Mouse (Mus musculus): ENCODE results near the gene Mms19. TPM values are rescaled to one million over a fixed set of nuclear protein-coding genes. Genes with fewer than 3 reads are reported as not detected.
"Not testable (repeated sequence)": the region's sequence is repeated elsewhere in the genome, so short reads cannot be mapped to it uniquely, and the experiment has no call there.

Gene Mms19
- polyA plus RNA-seq, 1 experiment from 2014 or later = 28.4 TPM

GRCm38 (mm10) chr19:41920412-41921067, 60.4 kb downstream of the Mms19 start:
- peaks cover 22% of the 10 kb centered on the region for H3K36me3 ChIP-seq (ENCODE audit: control insufficient read depth, insufficient read depth, low read length)
- H3K4me2 ChIP-seq (ENCODE audit: low read depth, low read length) = no peak overlapping the region
- H3K27me3 ChIP-seq (replicated peaks; ENCODE audit: control insufficient read depth, insufficient read depth, low read length) = no peaks in the 10 kb centered on the region
- H3K9ac ChIP-seq (ENCODE audit: low read depth, low read length) = no peak overlapping the region
- H3K9me3 ChIP-seq (ENCODE audit: control insufficient read depth, low read length) = no peaks in the 10 kb centered on the region
- H3K4me1 ChIP-seq (ENCODE audit: control insufficient read depth, insufficient read depth, low read length) = no peaks in the 10 kb centered on the region
- H3K27ac ChIP-seq (ENCODE audit: low read length) = no peak overlapping the region
- 80% methylated on average over 5 of the region's 5 CpGs for WGBS
- ATAC-seq = no peak
- no peak overlapping the region for H3K4me3 ChIP-seq (ENCODE audit: low read length)

GRCm38 (mm10) chr19:41919471-41919870, 61.5 kb downstream of the Mms19 start:
- peaks cover 22% of the 10 kb centered on the region for H3K36me3 ChIP-seq (ENCODE audit: control insufficient read depth, insufficient read depth, low read length)
- no peaks in the 10 kb centered on the region for H3K27me3 ChIP-seq (replicated peaks; ENCODE audit: control insufficient read depth, insufficient read depth, low read length)
- H3K9me3 ChIP-seq (ENCODE audit: control insufficient read depth, low read length) = no peaks in the 10 kb centered on the region
- no peak overlapping the region for H3K9ac ChIP-seq (ENCODE audit: low read depth, low read length)
- no peaks in the 10 kb centered on the region; the same call in 1 of the 2 replicates for H3K4me1 ChIP-seq (ENCODE audit: control insufficient read depth, insufficient read depth, low read length)
- no peak overlapping the region for H3K27ac ChIP-seq (ENCODE audit: low read length)
- no peak overlapping the region for H3K4me3 ChIP-seq (ENCODE audit: low read length)
- ATAC-seq = 0 out of 2 replicates have a peak, but pooled peaks have one; percentile 21
- H3K4me2 ChIP-seq (ENCODE audit: low read depth, low read length) = no peak overlapping the region
- 65% methylated on average over 4 of the region's 4 CpGs for WGBS

GRCm38 (mm10) chr19:41916853-41917252, 64.1 kb downstream of the Mms19 start:
- H3K27me3 ChIP-seq (replicated peaks; ENCODE audit: control insufficient read depth, insufficient read depth, low read length) = no peaks in the 10 kb centered on the region
- H3K4me2 ChIP-seq (ENCODE audit: low read depth, low read length) = no peak overlapping the region
- no peak overlapping the region for H3K9ac ChIP-seq (ENCODE audit: low read depth, low read length)
- WGBS = 83% methylated on average over 4 of the region's 4 CpGs
- H3K36me3 ChIP-seq (ENCODE audit: control insufficient read depth, insufficient read depth, low read length) = peaks cover 22% of the 10 kb centered on the region
- peaks cover 10% of the 10 kb centered on the region for H3K4me1 ChIP-seq (ENCODE audit: control insufficient read depth, insufficient read depth, low read length)
- no peak for ATAC-seq
- no peak overlapping the region for H3K4me3 ChIP-seq (ENCODE audit: low read length)
- no peaks in the 10 kb centered on the region for H3K9me3 ChIP-seq (ENCODE audit: control insufficient read depth, low read length)
- H3K27ac ChIP-seq (ENCODE audit: low read length) = no peak overlapping the region

GRCm38 (mm10) chr19:41915294-41915693, 65.7 kb downstream of the Mms19 start:
- Histone ChIP-seq H3K9ac (ENCODE audit: low read depth, low read length) (no peak overlapping the region), H3K36me3 (ENCODE audit: control insufficient read depth, insufficient read depth, low read length) (peaks cover 22% of the 10 kb centered on the region)
- ATAC-seq = no peak

GRCm38 (mm10) chr19:41914592-41914882, 66.4 kb downstream of the Mms19 start:
- H3K9ac ChIP-seq (ENCODE audit: low read depth, low read length); ATAC-seq; H3K27me3 ChIP-seq (replicated peaks; ENCODE audit: control insufficient read depth, insufficient read depth, low read length); H3K9me3 ChIP-seq (ENCODE audit: control insufficient read depth, low read length); H3K27ac ChIP-seq (ENCODE audit: low read length): not testable (repeated sequence)
- Histone ChIP-seq H3K4me2 (ENCODE audit: low read depth, low read length) (peak overlapping the region; percentile 68), H3K36me3 (ENCODE audit: control insufficient read depth, insufficient read depth, low read length) (peaks cover 22% of the 10 kb centered on the region), H3K4me3 (ENCODE audit: low read length) (peak overlapping the region; percentile 99), H3K4me1 (ENCODE audit: control insufficient read depth, insufficient read depth, low read length) (peaks cover 13% of the 10 kb centered on the region)

More at GRCm38 (mm10) chr19:41915294-41915693, 65.7 kb downstream of the Mms19 start:
- Histone ChIP-seq H3K27me3 (replicated peaks; ENCODE audit: control insufficient read depth, insufficient read depth, low read length) (no peaks in the 10 kb centered on the region), H3K9me3 (ENCODE audit: control insufficient read depth, low read length) (no peaks in the 10 kb centered on the region), H3K4me2 (ENCODE audit: low read depth, low read length) (no peak overlapping the region), H3K27ac (ENCODE audit: low read length) (no peak overlapping the region), H3K4me1 (ENCODE audit: control insufficient read depth, insufficient read depth, low read length) (peaks cover 13% of the 10 kb centered on the region), H3K4me3 (ENCODE audit: low read length) (no peak overlapping the region)
- 80% methylated on average over 3 of the region's 3 CpGs for WGBS

GRCm38 (mm10) chr19:41913774-41914591, 67.0 kb downstream of the Mms19 start:
- Histone ChIP-seq H3K27me3 (replicated peaks; ENCODE audit: control insufficient read depth, insufficient read depth, low read length) (no peaks in the 10 kb centered on the region), H3K4me3 (ENCODE audit: low read length) (peak overlapping the region; percentile 99), H3K4me2 (ENCODE audit: low read depth, low read length) (peak overlapping the region; percentile 68), H3K9me3 (ENCODE audit: control insufficient read depth, low read length) (no peaks in the 10 kb centered on the region), H3K9ac (ENCODE audit: low read depth, low read length) (peak overlapping the region; percentile 98), H3K36me3 (ENCODE audit: control insufficient read depth, insufficient read depth, low read length) (peaks cover 18% of the 10 kb centered on the region), H3K4me1 (ENCODE audit: control insufficient read depth, insufficient read depth, low read length) (peaks cover 13% of the 10 kb centered on the region), H3K27ac (ENCODE audit: low read length) (0 out of 2 replicates have a peak overlapping the region, but pooled peaks have one; percentile 93)
- no peak for ATAC-seq
- WGBS = 36% methylated on average over 6 of the region's 6 CpGs

- peaks cover 13% of the 10 kb centered on the region for H3K36me3 ChIP-seq (ENCODE audit: control insufficient read depth, insufficient read depth, low read length)
- WGBS = under 1% methylated on average over 43 of the region's 53 CpGs
- peak overlapping the region; percentile 99 for H3K4me3 ChIP-seq (ENCODE audit: low read length)
- peak; percentile 61 for ATAC-seq
- H3K4me1 ChIP-seq (ENCODE audit: control insufficient read depth, insufficient read depth, low read length) = peaks cover 17% of the 10 kb centered on the region
- H3K27ac ChIP-seq (ENCODE audit: low read length) = peak overlapping the region; percentile 93
- no peaks in the 10 kb centered on the region for H3K27me3 ChIP-seq (replicated peaks; ENCODE audit: control insufficient read depth, insufficient read depth, low read length)
- no peaks in the 10 kb centered on the region for H3K9me3 ChIP-seq (ENCODE audit: control insufficient read depth, low read length)
- H3K9ac ChIP-seq (ENCODE audit: low read depth, low read length) = peak overlapping the region; percentile 98
- H3K4me2 ChIP-seq (ENCODE audit: low read depth, low read length) = peak overlapping the region; percentile 68
Measured at GRCm38 (mm10) chr19:41912121-41913080, 68.6 kb downstream of the Mms19 start.

- peak; percentile 91 for ATAC-seq
- H3K9ac ChIP-seq (ENCODE audit: low read depth, low read length) = peak within 1 kb of the TSS; percentile 98
- peak within 1 kb of the TSS; percentile 95 for H3K27ac ChIP-seq (ENCODE audit: low read length)
- H3K27me3 ChIP-seq (replicated peaks; ENCODE audit: control insufficient read depth, insufficient read depth, low read length) = no peaks in the 10 kb centered on the region
- H3K4me1 ChIP-seq (ENCODE audit: control insufficient read depth, insufficient read depth, low read length) = peaks cover 22% of the 10 kb centered on the region
- H3K4me2 ChIP-seq (ENCODE audit: low read depth, low read length) = peak within 1 kb of the TSS; percentile 68
- WGBS = 5% methylated on average over 54 of the region's 54 CpGs
- peaks cover 7% of the 10 kb centered on the region; the same call in 1 of the 2 replicates for H3K36me3 ChIP-seq (ENCODE audit: control insufficient read depth, insufficient read depth, low read length)
- no peaks in the 10 kb centered on the region for H3K9me3 ChIP-seq (ENCODE audit: control insufficient read depth, low read length)
- peak within 1 kb of the TSS; percentile 99 for H3K4me3 ChIP-seq (ENCODE audit: low read length)
Measured at GRCm38 (mm10) chr19:41911178-41912073, 69.5 kb downstream of the Mms19 start, which contains the start of gene Pgam1. Gene Pgam1 (plus strand): TSS chr19:41911923.
